Mouse (Mus musculus) common myeloid progenitor, adult 5-6 weeks (primary cell): ENCODE measurements at regions not wholly inside any gene's neighbourhood (a gene's known extent, or its start where the extent isn't known, plus 50 kb on each side); places are given as distances from the start of the nearest gene placed in this dataset.
"Not testable (repeated sequence)": the region's sequence is repeated elsewhere in the genome, so short reads cannot be mapped to it uniquely, and the experiment has no call there.

Source experiments
- ATAC-seq: replicated peaks from 2 replicates; pipeline ENCODE4 v1.8.0; 2016; ENCODE audit warnings: low read depth, mild to moderate bottlenecking, moderate TSS enrichment, inconsistent platforms; ENCODE audit not compliant: poor library complexity, severe bottlenecking

DNA sequence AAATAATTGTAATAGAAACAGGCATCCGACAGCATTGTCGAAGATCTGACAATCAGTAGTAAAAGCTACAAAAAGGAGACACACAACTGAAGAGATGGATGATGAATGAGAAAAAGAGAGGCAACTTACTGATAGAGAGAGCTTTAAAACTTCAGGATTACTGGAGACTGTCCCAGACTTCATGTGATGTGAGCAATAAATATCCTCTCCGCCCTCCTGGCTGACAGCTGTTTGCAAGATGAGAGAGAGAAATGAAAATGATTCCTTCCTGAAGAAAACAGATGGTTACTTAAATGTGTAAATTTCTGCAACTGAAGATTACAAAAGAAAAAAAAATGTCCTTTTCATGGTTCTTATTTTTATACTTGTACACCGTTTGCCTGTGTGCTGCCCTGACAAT is 306.7 kb upstream of the Ncam2 start:
- no peak for ATAC-seq

DNA sequence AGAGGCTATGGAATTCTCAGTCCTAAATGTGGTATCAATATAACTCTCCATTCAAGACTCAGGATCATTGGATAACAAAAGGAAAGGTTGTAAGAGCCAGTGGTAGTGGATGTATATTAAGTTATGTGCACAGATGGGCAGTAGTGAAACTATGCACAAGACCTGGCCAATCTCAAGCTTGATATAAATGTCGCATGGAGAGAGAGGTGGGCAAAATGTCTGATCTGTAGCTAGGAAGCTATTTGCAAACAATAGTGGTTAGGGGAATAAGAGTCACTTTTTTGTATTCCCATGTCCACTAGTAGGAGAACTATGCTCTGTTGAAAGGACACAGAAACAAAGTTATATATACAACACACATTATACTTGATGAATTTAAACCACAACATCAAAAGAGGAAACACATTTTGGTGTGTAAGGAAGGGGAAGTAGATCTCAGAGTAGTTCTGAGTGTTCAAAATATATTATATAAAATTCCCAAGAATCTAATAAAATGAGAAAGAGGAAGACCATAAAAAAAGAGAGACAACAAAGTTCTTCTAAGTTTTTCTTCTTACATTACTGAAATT is 279.7 kb upstream of the Ncam2 start:
- ATAC-seq: peak; percentile 83

DNA sequence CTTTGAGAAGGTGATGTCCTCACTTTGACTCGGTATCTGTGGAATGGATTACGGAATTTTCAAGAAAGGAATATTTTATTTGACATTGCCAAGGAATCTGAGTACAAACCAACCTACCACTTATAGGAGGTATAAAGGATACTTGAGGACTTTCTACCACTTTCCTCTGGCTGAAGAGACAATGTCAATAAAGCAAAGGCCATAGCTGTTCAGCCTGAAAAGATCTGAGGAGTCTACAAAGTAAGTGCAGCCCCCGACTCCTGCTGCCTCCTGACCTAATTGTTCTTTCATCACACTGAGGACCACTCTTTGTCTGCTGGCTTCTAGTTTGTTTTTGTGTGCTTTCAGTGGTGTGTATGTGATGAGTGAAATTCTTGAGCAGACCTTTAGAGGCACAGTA is 269.5 kb upstream of the Ncam2 start:
- no peak for ATAC-seq

DNA sequence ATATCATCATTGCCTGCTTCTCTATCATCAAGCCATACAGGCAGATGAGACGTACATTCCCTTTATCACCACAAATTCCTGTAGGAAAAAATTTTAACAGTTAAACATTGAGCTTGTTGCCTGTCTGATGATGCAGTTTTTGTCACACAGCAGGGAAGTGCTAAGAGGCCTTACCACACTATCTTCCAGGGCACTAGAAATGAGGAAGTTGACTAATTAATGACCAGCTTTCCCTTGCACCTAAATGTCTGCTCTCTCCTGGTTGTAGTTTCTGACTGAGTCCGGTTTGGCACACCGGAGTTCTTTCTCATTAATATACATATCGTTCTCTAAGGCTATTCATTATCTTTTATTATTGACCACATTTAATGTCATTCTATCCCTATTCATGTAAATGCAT is 269.0 kb upstream of the Ncam2 start:
- peak; percentile 97 for ATAC-seq

DNA sequence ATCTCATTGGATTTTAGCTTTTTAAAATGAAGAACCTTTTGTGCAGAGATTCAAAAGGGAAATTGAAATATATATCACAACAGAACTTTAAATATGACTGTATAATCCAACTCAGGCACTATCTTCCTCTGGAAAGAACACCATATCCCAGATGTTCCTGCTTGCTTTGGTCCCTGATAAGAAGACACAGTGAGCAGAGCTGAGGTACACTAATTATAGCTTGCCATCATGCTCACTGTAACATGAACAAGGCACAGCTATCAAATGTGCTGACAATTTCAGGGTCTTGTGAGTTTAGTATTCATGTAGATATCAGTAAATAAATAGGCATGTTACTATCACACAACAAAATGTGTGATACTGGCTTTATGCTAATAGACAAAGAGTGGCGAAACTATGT is 264.8 kb upstream of the Ncam2 start:
- ATAC-seq: no peak

DNA sequence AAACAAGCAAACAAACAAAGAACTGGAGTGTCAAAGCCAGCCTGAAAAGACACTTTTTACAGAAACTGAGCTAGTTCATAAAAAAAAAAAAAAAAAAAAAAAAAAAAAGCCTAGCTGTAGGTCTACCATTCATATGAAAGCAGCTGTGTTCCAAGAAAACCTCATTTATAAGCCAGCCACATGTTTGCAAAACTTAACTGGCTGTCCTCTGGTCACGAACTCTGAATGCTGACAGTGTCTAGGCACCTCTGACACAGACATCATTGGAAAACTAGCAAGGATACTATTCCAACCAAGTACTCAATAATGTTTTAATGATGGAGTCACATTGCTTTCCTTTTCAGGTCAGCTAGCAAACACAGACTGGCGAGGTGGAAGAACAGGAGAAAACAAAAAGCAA is 238.4 kb upstream of the Ncam2 start:
- ATAC-seq: no peak

DNA sequence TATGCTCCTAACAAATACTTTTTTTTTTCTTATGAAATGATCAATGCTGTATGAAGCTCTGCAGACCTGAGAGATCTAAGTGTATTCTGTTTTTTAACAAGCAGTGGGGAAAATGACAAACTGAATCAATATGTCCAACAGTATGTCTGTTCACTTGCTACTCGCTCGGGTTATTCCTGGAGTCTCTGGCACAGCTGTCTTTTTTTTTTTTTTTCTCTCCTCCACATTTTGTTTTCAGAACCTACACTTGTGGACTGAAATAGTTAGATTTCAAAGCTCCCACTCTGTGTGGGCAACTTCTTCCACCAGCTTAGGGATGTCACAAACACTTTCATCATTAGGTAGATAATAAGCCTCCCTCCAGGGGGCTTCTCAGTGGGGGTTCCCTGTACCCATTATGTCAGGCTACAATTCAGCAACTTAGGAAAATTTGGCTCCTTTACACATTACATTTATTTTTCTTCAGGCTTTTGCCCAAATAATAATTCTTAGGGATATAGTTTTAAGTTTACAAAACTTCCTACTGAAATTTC is 218.9 kb upstream of the Ncam2 start:
- ATAC-seq: no peak

DNA sequence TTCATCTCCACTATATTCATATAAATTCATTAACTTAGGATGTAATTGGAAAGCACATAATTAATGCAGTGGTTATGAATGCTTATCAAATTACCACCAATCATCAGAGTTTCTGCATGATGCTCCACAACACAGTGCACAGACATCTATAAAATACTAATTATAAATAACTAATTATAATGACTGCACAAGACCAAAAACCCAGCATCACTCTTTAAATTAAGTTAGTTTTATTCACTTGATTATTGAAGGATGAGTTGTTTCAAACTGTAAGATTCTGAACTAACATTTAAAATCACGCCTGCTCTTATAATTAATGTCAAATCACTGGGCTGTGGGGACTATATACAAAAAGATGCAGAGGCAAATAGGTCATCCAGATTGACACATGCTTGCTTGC is 212.7 kb upstream of the Ncam2 start:
- ATAC-seq: no peak

DNA sequence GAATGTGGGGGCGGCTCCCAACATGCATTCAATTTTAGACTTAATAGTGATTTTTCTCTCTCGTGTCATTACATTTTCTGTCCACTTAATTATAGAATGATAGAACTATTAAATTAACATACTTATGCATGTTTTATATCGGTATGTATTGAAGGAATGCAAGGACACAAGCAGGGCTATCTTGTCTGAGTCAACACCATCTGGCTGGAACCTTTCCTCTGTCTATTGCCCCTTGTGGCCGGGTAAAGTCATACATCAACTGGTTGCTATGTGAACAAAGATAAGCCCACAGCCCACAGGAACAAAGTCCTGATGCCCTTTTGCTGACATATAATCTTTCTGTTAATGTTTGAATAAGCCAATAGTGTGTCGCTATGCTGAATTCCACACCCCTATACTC is 163.7 kb upstream of the Ncam2 start:
- ATAC-seq: not testable (repeated sequence)

DNA sequence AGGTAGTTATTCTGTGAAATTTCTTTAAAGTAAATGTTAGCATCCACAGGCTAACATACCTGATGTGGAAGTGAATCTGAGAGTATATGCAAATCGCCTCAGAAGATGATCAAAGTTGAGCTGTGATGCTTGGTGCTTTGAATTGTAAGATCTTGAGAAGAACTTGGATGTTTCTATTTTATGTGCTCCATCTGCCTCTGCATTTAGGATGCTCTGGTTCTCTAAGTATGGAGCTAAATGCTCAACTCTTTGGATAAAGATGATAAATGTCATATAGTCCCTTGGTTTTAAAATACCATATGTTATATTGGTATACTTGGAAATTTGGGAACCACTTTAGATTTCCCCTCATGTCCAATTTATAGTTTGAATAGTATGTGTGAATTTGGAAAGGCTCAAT is 159.2 kb upstream of the Ncam2 start:
- ATAC-seq: no peak

DNA sequence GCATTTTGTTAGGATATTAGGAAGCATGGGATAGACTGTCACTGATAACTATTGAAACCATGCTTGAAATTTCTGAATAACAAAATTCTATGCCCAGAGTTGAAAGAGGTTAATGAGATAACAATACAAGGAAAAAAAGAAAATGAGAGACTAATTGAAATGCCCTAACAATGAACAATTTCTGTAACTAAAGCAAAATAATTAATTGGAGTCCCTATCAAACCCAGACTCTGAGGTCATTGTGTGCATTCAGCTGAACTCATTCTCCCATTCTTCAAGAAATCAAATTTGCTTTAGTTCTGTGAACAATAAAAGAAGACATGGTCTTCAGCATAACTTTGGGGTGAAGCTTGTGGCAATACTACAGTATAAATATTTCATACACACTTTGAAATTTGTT is 154.8 kb upstream of the Ncam2 start:
- ATAC-seq: no peak

DNA sequence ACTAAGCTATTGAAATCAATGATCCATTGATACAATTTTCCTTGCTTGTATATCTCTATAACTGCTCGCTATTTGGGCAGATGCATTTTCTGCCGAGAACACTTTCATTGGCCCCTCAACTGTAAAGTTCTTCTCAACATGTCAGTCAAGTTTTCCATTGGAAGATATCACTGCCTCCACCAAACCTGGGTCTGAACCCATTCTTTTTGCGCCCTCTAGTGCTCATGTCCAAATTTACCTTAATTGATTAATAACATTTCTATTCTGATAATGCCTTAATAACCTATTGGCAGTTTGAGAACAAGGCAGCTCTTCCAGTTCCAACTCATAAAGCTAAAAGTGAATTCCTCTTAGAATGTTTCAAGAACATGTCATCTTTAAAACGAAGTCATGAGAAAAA is 132.2 kb upstream of the Ncam2 start:
- ATAC-seq: 0 out of 2 replicates have a peak, but pooled peaks have one; percentile 52
